Mouse (Mus musculus) forebrain, embryonic 15.5 days (tissue): ENCODE data around the gene Usp8. TPM values are rescaled to one million over a fixed set of nuclear protein-coding genes. Genes with fewer than 3 reads are reported as not detected.

ENCODE experiments used
- ATAC-seq: fragments of 200-750 bp; cut with Nextera tagmentation; replicated peaks from 2 replicates; pipeline ENCODE4 v1.8.0; 2017; ENCODE audit warnings: mild to moderate bottlenecking, moderate TSS enrichment, moderate library complexity
- H3K27ac ChIP-seq: fragments of 300-500 bp; sonication (generic); replicated peaks from 2 replicates; pipeline ENCODE4 v1.5.1; 2015; ENCODE audit warnings: mild to moderate bottlenecking, inconsistent platforms
- H3K27me3 ChIP-seq: fragments of 300-500 bp; sonication (generic); 2 replicates; pipeline ENCODE4 v1.6.1; 2015; ENCODE audit warnings: inconsistent platforms
- H3K36me3 ChIP-seq: fragments of 300-500 bp; sonication (generic); 2 replicates; pipeline ENCODE4 v1.6.1; 2015; ENCODE audit warnings: mild to moderate bottlenecking, inconsistent platforms
- H3K4me1 ChIP-seq: fragments of 300-500 bp; sonication (generic); 2 replicates; pipeline ENCODE4 v1.6.1; 2015; ENCODE audit warnings: inconsistent platforms
- H3K4me2 ChIP-seq: fragments of 300-500 bp; sonication (generic); replicated peaks from 2 replicates; pipeline ENCODE4 v1.6.1; 2015; ENCODE audit warnings: mild to moderate bottlenecking, inconsistent platforms
- H3K4me3 ChIP-seq: fragments of 300-500 bp; sonication (generic); 2 replicates; pipeline ENCODE4 v1.5.1; 2015; ENCODE audit warnings: mild to moderate bottlenecking, inconsistent platforms
- H3K9ac ChIP-seq: fragments of 300-500 bp; sonication (generic); replicated peaks from 2 replicates; pipeline ENCODE4 v1.6.1; 2015; ENCODE audit warnings: mild to moderate bottlenecking, inconsistent platforms
- H3K9me3 ChIP-seq: fragments of 300-500 bp; sonication (generic); 2 replicates; pipeline ENCODE4 v1.6.1; 2016; ENCODE audit warnings: inconsistent platforms
- WGBS: fragments of 180-500 bp; shearing (Covaris S2); methylation state at CpG from one replicate; pipeline ENCODE4 v1.1.7; 2015; ENCODE audit warnings: mixed read lengths; 5-methylcytosine and 5-hydroxymethylcytosine counted together
- polyA plus RNA-seq: library from polyadenylated mRNA; unstranded; fragments of >200 nt; fragmentation: Nextera tagmentation; extraction: Ambion mirVana; gene quantifications from 2 replicates; pipeline ENCODE4 v1.2.1, GENCODE M21; 2015

The Usp8 gene
- polyA plus RNA-seq, 1 experiment from 2014 or later = 28.2 TPM

GRCm38 (mm10) chr2:126759351-126759750 lies 52.2 kb downstream of the Usp8 start:
- Histone ChIP-seq H3K9me3 (no peaks in the 10 kb centered on the region), H3K4me3 (no peak overlapping the region), H3K9ac (no peak overlapping the region), H3K4me2 (no peak overlapping the region), H3K36me3 (peaks cover 79% of the 10 kb centered on the region), H3K4me1 (no peaks in the 10 kb centered on the region), H3K27me3 (no peaks in the 10 kb centered on the region), H3K27ac (no peak overlapping the region)
- 92% methylated on average over 7 of the region's 7 CpGs for WGBS
- no peak for ATAC-seq

DNA sequence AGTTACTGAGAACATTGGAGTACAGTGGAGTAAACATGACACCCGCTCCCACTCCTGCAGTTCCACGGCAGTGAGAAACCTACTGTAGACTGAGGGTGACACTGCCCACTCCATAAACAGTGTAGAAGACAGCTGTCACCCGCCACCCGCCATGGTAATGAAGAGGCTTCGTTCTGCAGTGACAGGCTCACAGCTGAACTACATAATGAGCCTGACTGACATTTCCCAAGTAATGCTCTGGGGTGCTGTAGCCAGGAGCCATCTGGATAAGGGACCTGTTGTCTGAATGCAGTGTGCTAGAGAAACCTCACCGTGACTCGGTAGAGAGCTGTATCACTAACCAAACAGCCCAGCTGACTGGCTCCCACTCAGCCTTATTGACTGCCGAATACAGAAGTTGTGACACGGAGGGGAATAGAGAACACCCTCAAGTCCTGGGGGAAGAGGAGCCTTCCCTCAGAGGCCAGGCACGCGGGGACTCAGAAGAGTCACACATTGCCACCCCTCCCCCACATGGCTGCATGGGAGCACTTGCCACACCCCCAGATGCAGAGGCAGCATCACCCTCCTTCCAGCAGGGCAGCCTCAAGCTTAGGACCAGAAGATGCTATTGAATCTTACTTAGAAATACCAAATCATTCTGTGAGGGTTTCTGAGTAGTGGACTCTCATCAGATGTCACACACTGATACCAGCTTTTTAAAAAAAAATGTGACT lies 58.9 kb downstream of the Usp8 start:
- Histone ChIP-seq H3K4me3 (no peak overlapping the region), H3K4me2 (no peak overlapping the region), H3K9ac (no peak overlapping the region), H3K27me3 (no peaks in the 10 kb centered on the region), H3K27ac (no peak overlapping the region), H3K9me3 (no peaks in the 10 kb centered on the region), H3K4me1 (peaks cover 5% of the 10 kb centered on the region; the same call in 1 of the 2 replicates), H3K36me3 (peaks cover 19% of the 10 kb centered on the region)
- peak; percentile 88 for ATAC-seq
- WGBS = 29% methylated on average over 11 of the region's 11 CpGs

- peaks cover 5% of the 10 kb centered on the region; the same call in 1 of the 2 replicates for H3K4me1 ChIP-seq
- no peaks in the 10 kb centered on the region for H3K9me3 ChIP-seq
- H3K4me2 ChIP-seq = no peak overlapping the region
- ATAC-seq = no peak
- H3K4me3 ChIP-seq = no peak overlapping the region
- no peak overlapping the region for H3K9ac ChIP-seq
- H3K27me3 ChIP-seq = no peaks in the 10 kb centered on the region
- WGBS = 96% methylated on average over 3 of the region's 3 CpGs
- H3K36me3 ChIP-seq = peaks cover 4% of the 10 kb centered on the region
- no peak overlapping the region for H3K27ac ChIP-seq
Observed at GRCm38 (mm10) chr2:126767599-126767998, 60.5 kb downstream of the Usp8 start.

DNA sequence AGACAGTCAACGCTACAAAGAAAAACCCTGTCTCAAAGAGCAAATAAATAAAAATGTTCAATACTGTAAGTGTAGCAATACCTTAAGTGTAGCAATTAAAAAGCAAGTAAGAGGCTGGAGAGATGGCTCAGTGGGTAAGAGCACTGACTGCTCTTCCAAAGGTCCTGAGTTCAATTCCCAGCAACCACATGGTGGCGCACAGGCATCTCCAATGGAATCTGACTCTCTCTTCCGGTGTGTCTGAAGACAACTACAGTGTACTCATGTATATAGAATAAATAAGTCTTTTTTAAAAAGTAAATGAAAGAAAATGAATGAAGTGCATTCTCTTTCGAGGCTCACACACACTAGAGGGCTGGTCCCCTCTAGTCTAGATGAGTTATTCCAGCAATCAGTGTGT lies 61.1 kb downstream of the Usp8 start:
- Histone ChIP-seq H3K27me3 (no peaks in the 10 kb centered on the region), H3K4me3 (no peak overlapping the region), H3K36me3 (no peaks in the 10 kb centered on the region), H3K4me2 (no peak overlapping the region), H3K9ac (no peak overlapping the region), H3K9me3 (no peaks in the 10 kb centered on the region), H3K4me1 (peaks cover 5% of the 10 kb centered on the region; the same call in 1 of the 2 replicates), H3K27ac (no peak overlapping the region)
- 82% methylated on average over 4 of the region's 4 CpGs for WGBS
- no peak for ATAC-seq

DNA sequence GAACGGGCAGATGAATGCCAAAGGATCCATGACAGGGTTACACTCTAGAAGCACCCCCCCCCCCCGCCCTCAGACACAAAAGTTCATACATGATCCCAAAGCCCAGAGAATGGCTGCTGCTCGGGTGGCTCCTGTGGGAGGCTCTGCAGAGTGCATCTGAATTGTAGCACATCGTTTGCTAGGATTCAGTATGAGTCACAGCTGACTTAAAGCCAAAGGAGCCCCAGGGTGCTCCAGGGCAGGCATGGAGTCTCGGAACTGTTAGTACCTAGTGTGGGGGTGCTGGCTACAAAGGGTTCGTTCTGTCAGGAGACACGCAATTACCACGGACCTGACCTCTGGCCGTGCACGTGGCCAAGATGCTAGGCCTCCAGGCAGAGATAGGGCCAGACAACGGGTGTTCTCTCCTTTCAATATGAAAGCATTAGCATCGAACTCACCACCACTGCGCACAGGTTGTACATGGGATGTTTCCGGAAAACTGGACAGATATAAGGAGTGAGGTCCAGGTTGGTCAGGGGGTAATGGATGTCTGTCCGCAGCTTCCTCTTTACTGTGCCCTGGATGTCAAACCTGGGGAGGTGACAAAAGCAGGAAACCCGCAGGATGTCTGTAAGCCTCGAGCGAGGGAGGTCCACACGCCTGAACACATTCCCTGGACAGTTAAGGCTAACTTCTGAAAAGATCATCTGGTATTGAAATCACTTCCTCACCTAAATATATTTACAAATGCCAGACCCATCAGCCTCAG lies 62.5 kb downstream of the Usp8 start:
- no peaks in the 10 kb centered on the region for H3K9me3 ChIP-seq
- 79% methylated on average over 19 of the region's 19 CpGs for WGBS
- no peak for ATAC-seq

GRCm38 (mm10) chr2:126772217-126772616 lies 65.1 kb downstream of the Usp8 start:
- H3K4me2 ChIP-seq = no peak overlapping the region
- H3K27me3 ChIP-seq = no peaks in the 10 kb centered on the region
- H3K4me3 ChIP-seq = no peak overlapping the region
- H3K4me1 ChIP-seq = no peaks in the 10 kb centered on the region
- no peak overlapping the region for H3K9ac ChIP-seq
- no peak for ATAC-seq
- H3K27ac ChIP-seq = no peak overlapping the region
- H3K36me3 ChIP-seq = no peaks in the 10 kb centered on the region
- 90% methylated on average over 5 of the region's 5 CpGs for WGBS
- no peaks in the 10 kb centered on the region for H3K9me3 ChIP-seq

More for the DNA sequence above, 62.5 kb downstream of the Usp8 start:
- Histone ChIP-seq H3K4me3 (no peak overlapping the region), H3K27me3 (no peaks in the 10 kb centered on the region), H3K36me3 (no peaks in the 10 kb centered on the region), H3K4me1 (peaks cover 5% of the 10 kb centered on the region; the same call in 1 of the 2 replicates), H3K4me2 (no peak overlapping the region), H3K27ac (no peak overlapping the region), H3K9ac (no peak overlapping the region)

GRCm38 (mm10) chr2:126775951-126776350 lies 68.8 kb downstream of the Usp8 start:
- Histone ChIP-seq H3K36me3 (no peaks in the 10 kb centered on the region), H3K4me3 (no peak overlapping the region), H3K9me3 (no peaks in the 10 kb centered on the region), H3K27me3 (no peaks in the 10 kb centered on the region), H3K4me2 (no peak overlapping the region), H3K4me1 (no peaks in the 10 kb centered on the region), H3K27ac (no peak overlapping the region), H3K9ac (no peak overlapping the region)
- no peak for ATAC-seq
- WGBS = 78% methylated on average over 4 of the region's 4 CpGs

DNA sequence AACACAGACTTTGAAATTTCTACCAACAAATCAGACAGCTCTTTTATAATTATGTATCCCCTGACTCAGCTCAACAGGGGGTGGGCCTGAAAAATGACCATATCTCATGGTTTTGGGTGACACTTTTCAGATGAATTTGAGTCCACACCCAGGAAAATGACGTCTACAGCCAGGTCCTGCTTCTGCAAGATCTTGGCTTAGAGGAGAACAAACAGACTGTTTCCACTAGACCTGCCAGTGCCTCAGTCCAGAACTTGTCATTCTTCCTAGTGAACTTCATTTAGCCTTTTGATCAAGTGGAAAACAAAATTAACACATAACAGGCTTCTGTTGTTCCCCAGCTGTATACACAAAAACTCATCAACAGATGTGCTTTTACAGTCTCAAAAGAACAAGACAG lies 69.3 kb downstream of the Usp8 start:
- no peak overlapping the region for H3K9ac ChIP-seq
- no peak for ATAC-seq
- H3K27me3 ChIP-seq = no peaks in the 10 kb centered on the region
- H3K27ac ChIP-seq = no peak overlapping the region
- H3K4me3 ChIP-seq = no peak overlapping the region
- H3K36me3 ChIP-seq = no peaks in the 10 kb centered on the region
- no peaks in the 10 kb centered on the region for H3K9me3 ChIP-seq
- WGBS = 57% methylated on average over 1 of the region's 1 CpGs
- H3K4me1 ChIP-seq = no peaks in the 10 kb centered on the region
- H3K4me2 ChIP-seq = no peak overlapping the region

DNA sequence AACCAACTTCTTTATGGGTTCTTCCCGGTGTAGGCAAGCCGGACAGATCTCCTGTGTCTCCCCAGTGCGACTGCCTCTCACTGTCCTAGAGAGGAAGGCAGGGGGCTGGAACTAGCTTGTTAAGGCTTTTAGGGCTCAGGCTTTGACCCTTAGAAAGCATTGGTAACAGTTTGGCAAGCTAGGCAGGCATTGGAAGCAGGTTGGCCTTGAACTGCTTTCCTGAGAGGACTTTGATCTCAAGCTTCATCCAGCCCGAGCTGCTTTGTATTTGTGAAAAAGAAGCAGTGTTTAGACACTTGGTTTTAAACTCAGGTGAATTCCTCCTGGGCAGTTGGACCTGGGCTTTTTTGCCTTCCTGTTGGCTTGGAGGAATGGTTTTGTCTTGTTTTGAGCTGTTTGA lies 71.7 kb downstream of the Usp8 start:
- no peaks in the 10 kb centered on the region for H3K27me3 ChIP-seq
- no peaks in the 10 kb centered on the region for H3K36me3 ChIP-seq
- H3K27ac ChIP-seq = no peak overlapping the region
- no peak overlapping the region for H3K4me3 ChIP-seq
- no peak overlapping the region for H3K4me2 ChIP-seq
- no peak for ATAC-seq
- H3K9ac ChIP-seq = no peak overlapping the region
- H3K9me3 ChIP-seq = no peaks in the 10 kb centered on the region
- no peaks in the 10 kb centered on the region for H3K4me1 ChIP-seq
- WGBS = 90% methylated on average over 4 of the region's 4 CpGs

GRCm38 (mm10) chr2:126780286-126780685 lies 73.2 kb downstream of the Usp8 start:
- no peaks in the 10 kb centered on the region for H3K36me3 ChIP-seq
- no peak for ATAC-seq

GRCm38 (mm10) chr2:126781478-126781877 lies 74.3 kb downstream of the Usp8 start:
- Histone ChIP-seq H3K4me3 (no peak overlapping the region), H3K27ac (no peak overlapping the region), H3K9ac (no peak overlapping the region), H3K27me3 (no peaks in the 10 kb centered on the region), H3K4me2 (no peak overlapping the region), H3K9me3 (no peaks in the 10 kb centered on the region), H3K36me3 (no peaks in the 10 kb centered on the region), H3K4me1 (no peaks in the 10 kb centered on the region)
- no peak for ATAC-seq
- 89% methylated on average over 1 of the region's 1 CpGs for WGBS

More at GRCm38 (mm10) chr2:126780286-126780685, 73.2 kb downstream of the Usp8 start:
- Histone ChIP-seq H3K27ac (no peak overlapping the region), H3K4me1 (no peaks in the 10 kb centered on the region), H3K4me2 (no peak overlapping the region), H3K9me3 (no peaks in the 10 kb centered on the region), H3K27me3 (no peaks in the 10 kb centered on the region), H3K9ac (no peak overlapping the region), H3K4me3 (no peak overlapping the region)
- WGBS = 85% methylated on average over 10 of the region's 10 CpGs

GRCm38 (mm10) chr2:126782433-126782832 lies 75.3 kb downstream of the Usp8 start:
- 69% methylated on average over 3 of the region's 3 CpGs for WGBS
- no peak overlapping the region for H3K27ac ChIP-seq
- H3K27me3 ChIP-seq = no peaks in the 10 kb centered on the region
- peak; percentile 69 for ATAC-seq
- H3K4me2 ChIP-seq = no peak overlapping the region
- H3K36me3 ChIP-seq = no peaks in the 10 kb centered on the region
- no peaks in the 10 kb centered on the region for H3K9me3 ChIP-seq
- no peak overlapping the region for H3K9ac ChIP-seq
- H3K4me1 ChIP-seq = no peaks in the 10 kb centered on the region
- H3K4me3 ChIP-seq = no peak overlapping the region
